Mouse (Mus musculus): Measurements from ENCODE around the gene Prl2a1. TPM values are rescaled to one million over a fixed set of nuclear protein-coding genes. Genes with fewer than 3 reads are reported as not detected.

Prl2a1 gene
- not detected in 2 replicates for polyA plus RNA-seq (2015; fragmentation: Nextera tagmentation; extraction: Ambion mirVana)

DNA sequence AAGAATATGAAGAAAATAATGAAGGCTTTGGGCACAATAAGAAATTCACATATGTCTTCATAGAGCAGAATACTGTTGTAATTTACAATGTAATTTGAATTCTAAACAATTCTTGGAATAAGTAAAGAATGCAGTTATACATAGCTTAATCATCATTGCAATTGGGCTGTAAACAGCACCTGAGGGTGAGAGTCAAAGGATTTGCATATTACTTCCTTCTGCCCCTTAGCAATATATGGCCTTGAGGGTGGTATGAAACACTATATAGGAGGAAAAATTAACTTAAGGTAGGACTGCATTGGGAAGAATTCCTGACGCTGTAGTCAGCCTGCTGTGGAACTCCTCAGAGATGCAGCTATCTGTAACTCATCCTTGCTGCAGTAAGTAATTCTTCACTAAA is at the start of gene Prl2a1:
Gene Prl2a1, plus strand, starts transcription at position 301 of the 400 bp plus-strand sequence.

DNA sequence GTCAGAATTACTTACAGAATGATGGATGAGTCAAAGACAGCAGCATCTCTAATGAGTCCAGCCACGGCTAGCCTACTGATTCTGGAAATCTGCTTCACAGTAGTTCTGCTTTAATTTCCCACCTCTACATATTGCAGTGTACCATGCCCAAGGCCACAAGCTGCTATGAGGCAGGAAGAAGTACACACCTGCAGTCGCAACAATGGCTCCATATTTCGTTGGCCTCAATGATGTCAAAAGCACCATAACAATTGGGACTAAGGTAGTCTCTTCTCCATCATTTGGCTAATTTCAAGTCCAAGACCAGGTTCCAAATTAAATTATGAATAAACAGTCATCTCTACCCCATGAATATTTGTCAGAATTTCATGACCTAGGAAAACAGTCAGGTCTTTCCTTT is 20.8 kb upstream of the Prl2a1 start, which contains the start of gene Prl7c1:
Gene Prl7c1, minus strand, starts transcription at position 101 of the 400 bp plus-strand sequence.

DNA sequence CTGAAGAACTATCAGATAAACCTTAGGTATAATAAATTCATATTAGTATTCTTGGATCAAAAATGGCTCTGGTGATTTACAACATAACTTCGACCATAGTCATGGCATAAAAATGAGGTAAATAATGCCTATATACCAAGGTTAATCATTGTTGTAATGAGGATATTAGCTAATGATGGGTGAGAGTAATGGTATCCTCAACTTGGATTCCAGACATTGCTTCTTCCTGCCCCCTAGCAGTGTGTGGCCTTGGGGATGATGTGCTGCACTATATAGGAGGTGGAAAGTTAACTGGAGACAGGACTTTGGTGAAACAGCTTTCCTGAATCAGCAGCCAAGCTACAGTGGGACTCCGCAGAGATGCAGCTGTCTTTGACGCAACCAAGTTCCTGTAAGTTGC is 47.6 kb downstream of the Prl2a1 start, which contains the start of gene Prl2c1:
Gene Prl2c1, plus strand, starts transcription at position 301 of the 400 bp plus-strand sequence.

Other genes with a start within 250 kb of the Prl2a1 start
- not detected in 2 replicates for gene Prl8a9, start 237.0 kb upstream of the Prl2a1 start, polyA plus RNA-seq (2015; fragmentation: Nextera tagmentation; extraction: Ambion mirVana)
- not detected in 2 replicates for gene Prl8a1, start 219.5 kb upstream of the Prl2a1 start, polyA plus RNA-seq (2015; fragmentation: Nextera tagmentation; extraction: Ambion mirVana)
- 1.2 and 1.4 TPM in 2 replicates for gene Prl7b1, start 191.1 kb upstream of the Prl2a1 start, polyA plus RNA-seq (2015; fragmentation: Nextera tagmentation; extraction: Ambion mirVana)
- not detected in 2 replicates for gene Prl7a1, start 159.2 kb upstream of the Prl2a1 start, polyA plus RNA-seq (2015; fragmentation: Nextera tagmentation; extraction: Ambion mirVana)
- not detected in 2 replicates for gene Prl7a2, start 133.6 kb upstream of the Prl2a1 start, polyA plus RNA-seq (2015; fragmentation: Nextera tagmentation; extraction: Ambion mirVana)
- gene Prl7d1, start 84.9 kb upstream of the Prl2a1 start, polyA plus RNA-seq (2015; fragmentation: Nextera tagmentation; extraction: Ambion mirVana): not detected in 2 replicates
- gene Prl7c1, start 20.9 kb upstream of the Prl2a1 start, polyA plus RNA-seq (2015; fragmentation: Nextera tagmentation; extraction: Ambion mirVana): not detected in 2 replicates
- not detected in 2 replicates for gene Prl2c1, start 47.7 kb downstream of the Prl2a1 start, polyA plus RNA-seq (2015; fragmentation: Nextera tagmentation; extraction: Ambion mirVana)
- gene Prl4a1, start 214.6 kb downstream of the Prl2a1 start, polyA plus RNA-seq (2015; fragmentation: Nextera tagmentation; extraction: Ambion mirVana): not detected in 2 replicates

Measured in adrenal gland, postnatal 0 days (tissue).